Mouse (Mus musculus) embryo, embryonic 10.5 days (tissue): ENCODE measurements around the gene Hrh2.
A peak's percentile ranks its signal among the peaks of the same experiment; 100 is the strongest.

Experiments
- DNase-seq: peaks from one replicate; pipeline ENCODE4 v3.0.0-alpha.2; 2015; ENCODE audit warnings: low spot score

Gene Hrh2

GRCm38 (mm10) chr13:54215777-54216316 is 23.9 kb downstream of the Hrh2 start:
- DNase-seq: no peak

DNA sequence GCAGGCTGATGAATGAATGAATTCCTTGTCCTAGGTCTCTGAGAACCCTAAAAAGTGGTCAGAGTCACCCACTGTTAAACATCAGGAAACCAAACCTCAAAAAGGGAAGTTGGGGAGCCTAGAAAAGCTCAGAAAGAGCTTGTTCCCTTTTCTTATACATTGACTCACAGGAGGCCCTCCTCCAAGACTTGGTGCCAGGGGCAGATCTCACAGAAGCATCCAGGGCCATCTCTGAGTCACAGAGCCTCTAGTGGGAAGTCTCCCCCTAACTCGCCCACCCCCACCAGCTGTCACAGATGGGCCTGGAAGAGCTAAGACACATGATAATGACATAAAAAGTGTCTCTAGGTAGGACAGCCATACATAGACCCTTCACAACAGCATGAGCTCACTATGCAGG is 26.4 kb downstream of the Hrh2 start:
- DNase-seq: no peak

DNA sequence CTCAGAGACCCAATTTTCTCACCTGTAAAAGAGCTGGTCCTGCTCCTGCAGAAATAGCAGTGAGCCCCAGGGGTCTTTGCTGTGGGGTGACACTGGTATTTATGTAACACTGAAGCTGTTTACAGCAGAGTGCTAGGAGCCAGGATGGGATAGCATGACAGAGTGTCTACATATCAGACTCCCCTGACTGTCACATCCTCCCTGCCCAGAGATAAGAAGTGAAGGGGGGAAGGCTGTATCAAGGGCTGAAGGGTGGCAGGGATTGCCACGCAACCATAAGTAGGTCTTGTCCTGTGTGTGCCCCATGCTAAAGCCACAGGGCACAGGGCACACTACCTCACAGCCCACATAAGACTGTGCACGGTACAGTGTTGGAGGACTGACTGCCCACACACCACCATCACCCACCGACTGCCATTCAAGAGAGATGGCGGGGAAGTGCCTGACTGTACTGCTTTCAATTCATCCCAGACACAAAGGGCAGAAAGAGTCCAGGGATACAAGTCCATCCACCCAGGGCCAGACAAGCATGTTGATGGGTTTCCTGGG is 29.8 kb downstream of the Hrh2 start:
- no peak for DNase-seq

DNA sequence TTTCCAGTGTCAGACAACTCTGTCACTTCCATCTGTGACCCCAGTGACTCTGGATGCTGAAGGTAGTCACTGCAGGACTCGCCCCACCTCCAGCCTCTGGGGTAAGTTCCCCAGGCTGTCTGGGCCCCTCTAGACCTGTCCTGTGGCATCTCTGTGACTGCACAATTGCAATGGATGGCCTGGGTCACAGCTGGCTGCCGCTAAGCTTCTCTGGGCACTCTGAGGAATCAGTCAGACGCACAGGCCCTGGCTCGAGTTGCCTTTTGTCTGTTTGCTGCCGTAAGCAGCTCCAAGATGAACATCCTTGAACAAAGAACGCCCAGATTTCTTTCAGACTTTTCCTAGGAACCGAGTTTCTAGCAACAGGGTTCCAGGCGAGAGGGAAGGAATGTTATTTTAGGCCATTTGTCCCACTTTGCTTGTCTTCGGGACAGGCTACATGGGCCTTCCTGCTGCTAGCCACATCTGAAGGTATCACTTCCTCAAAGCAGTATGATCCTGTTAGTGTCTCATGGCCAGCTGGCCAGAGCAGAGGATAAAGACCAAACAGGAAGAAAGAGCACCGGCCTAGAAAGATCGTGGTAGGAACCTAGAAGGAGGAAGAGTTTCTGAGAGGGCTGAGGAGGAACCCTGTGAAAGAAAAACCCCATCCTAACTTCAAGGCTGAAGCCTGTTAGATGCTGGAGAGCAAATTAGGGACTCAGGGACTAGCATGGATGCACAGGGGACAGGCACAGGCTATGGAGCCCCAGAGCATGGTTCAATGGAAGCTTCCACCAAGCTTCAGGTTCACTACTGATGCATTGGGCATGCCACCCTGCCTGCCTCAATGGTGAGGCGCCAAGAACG is 31.2 kb downstream of the Hrh2 start:
- no peak for DNase-seq

GRCm38 (mm10) chr13:54227916-54228483 is 36.1 kb downstream of the Hrh2 start:
- peak; percentile 82 for DNase-seq

DNA sequence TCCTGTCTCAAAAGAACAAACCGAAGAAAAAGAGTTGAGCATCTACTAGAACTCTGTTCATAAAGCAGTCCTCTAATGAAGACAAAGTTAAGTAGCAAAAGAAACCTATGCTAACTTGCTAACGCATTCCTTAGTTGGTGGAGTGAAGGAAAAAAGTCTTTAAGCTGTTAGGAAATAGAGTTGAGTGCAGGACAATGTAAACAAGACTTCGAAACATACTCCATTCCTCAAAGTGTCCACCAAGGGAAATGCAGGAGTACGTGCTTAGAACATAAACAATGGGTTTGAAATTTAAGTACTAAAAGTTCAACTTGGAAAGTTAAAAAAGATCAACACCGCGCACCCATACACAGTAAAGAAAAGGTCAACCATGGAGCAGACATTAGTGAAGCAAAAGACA is 38.2 kb downstream of the Hrh2 start:
- DNase-seq: no peak

DNA sequence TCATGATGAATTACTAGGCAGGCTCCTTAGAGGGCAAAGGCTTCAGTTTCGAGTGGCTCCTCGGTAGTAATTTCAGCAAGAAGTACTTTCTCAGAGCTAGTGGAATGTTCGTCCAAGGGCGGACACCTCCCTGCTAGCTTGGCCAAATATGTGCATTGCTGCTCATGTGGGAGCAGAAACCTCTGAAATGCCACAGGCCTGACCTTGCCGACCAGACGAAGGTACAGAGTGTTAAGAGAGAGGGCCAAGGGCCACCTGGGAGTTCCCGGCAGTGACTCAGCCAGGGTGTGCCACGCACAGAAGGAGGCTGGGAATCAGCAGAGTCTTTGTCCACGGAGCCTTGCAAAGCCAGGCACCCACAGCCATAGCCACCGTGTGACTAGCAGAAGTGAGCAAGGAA is 39.9 kb downstream of the Hrh2 start:
- DNase-seq: no peak

- DNase-seq: no peak
Observed at GRCm38 (mm10) chr13:54237512-54237911, 45.6 kb downstream of the Hrh2 start.

DNA sequence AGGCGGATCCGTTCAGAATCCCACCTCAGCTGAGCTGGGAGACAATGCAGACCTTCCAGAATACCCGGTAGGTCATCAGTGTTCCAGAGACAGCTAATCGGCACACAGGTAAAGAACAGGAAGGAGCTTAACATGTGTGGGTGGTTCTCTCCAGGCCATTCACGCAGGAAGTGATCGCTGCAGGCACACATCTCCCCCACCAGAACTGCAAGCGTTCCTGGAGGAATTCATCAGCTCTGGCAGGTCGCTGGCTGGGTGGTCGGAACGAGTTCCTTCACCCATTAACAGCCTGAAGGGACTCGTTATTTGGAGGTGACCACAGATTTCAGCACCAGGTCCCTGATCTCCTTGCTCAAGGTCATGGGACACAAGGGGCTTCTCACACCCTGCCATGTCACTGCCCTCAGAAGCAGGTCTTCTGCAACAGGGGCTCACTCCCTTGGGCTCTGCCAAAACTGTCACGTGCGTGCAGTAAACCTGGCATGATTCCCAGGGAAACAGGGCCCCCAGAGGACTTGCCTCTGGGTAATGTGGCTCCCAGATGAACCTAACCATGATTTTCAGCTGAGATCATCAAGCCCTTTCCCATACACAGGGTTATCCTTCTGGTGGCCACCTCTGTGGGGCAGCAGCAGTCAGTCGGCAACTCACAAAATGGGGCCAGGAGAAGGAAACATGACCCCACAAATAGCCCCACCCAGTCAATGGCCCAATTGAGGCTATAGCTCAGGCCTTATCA is 46.8 kb downstream of the Hrh2 start:
- no peak for DNase-seq

GRCm38 (mm10) chr13:54242380-54242779 is 50.5 kb downstream of the Hrh2 start:
- DNase-seq: no peak

DNA sequence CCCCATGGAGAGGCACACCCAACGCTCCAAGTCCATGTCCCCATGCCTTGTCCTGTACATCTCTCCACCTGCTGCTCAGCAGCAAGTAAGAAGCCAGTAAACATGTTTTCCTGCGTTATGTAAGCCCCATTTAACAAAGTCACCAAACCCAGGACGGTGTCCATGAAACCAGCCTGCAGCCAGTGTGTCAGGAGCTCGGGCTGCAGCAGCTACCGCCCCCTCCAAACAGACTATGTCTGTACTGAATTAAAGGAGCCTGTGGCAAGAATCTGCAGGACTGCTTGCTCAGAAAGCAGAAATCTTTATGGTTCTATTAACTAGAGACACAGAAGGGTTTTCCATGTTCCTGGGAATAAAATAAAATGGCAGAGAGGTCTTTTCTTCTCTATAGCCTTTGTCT is 53.3 kb downstream of the Hrh2 start:
- no peak for DNase-seq

DNA sequence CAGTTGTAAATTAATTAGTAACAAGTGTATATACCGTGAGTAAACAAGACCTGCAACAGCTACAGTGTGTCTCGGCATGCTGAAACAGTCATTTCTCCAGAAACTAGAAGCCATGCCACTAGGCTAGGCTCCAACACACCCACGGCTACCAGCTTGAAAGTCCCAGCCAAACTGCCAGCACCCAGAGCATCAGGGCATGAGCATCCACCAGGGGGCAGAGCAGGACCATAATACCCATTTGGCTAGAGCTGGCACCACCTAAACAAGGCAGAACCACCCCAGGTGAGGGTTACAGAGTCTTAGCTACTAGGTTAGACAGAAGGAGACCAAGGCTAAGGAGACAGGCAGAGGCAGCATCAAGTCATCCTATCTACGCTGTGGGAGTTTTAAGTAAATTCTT is 55.6 kb downstream of the Hrh2 start:
- DNase-seq: peak; percentile 90

- DNase-seq: peak; percentile 16
Observed at GRCm38 (mm10) chr13:54248436-54248995, 56.6 kb downstream of the Hrh2 start.

DNA sequence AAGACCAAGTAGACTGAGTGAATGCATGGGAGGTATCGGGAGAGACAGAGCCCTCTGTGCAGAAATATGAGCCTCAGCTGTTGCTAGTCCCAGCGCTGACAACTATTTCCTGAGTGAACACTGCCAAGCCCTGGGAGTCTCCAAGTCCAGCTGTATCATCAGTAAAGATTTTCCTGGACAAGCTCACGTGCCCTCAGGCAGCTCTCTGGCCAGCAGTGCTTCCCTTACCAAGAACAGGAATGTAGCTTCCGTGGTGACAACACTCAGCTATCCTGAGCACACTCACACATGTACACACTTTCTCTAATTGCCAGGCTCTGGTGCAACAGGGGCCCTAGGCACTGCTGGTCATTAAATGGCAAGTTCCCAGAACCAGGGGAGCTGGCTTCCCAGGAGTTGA is 57.1 kb downstream of the Hrh2 start:
- DNase-seq: peak; percentile 41

GRCm38 (mm10) chr13:54250346-54250745 is 58.4 kb downstream of the Hrh2 start:
- DNase-seq: peak; percentile 66

DNA sequence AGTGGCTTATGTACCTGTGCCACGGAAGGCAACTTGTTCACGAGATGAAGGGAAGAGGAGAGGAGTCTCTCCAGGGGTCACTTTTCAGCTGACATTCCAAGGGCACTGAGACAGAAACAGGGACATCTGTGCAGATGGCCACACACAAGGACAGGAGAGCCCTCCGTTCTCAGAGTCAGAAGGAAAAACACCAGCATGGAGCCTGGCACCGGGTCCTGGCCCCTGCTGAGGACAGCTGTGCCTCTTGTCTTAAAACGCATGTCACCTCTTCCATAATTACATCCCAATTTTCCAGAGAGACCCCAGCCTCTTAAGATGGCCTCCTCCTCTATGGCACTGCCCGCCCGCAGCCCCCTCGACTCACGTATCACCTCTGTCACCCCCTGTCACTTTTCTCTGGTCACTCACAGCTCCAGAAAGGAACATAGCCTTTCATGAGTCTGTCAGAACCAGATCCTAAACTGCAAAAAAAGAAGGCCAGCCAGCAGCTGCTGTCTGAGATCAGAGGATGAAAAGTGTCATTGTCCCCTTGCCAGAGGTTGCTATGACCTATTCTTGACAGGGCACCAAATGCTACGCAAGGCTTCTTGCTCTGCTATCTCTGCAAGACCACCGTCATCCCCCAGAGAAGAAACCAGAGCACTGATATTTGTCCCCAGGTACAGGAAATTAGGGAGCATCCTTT is 59.8 kb downstream of the Hrh2 start:
- no peak for DNase-seq

DNA sequence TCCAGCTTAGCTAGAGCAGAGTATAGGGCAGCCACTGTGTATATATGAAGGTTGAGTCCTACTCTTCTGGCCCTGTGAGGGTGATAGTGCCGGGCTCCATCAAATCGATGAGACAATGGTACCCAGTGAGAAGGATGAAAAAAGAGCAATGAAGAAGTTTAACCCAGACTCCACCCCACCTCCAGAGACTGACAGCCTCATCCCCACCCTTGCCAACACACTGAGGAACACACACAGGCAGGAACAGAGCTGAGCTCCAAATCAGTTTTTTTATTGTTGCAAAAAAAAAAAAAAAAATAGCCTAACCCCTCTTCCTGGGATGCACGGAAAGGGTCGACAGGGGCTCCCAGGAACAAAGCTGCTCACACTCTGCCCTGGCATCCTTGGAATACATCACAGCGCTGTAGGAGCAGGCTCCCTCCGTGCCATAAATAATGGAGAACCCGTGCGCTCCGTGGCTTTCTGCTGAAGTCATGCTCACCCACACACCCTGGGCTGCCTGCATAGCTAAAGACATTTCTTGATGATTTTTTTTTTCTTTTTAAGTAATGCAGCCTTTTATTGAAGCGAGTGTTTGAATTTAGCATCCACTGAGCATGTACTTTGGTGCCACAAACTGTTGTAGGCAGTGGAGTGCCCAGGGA is 65.8 kb downstream of the Hrh2 start:
- DNase-seq: no peak

DNA sequence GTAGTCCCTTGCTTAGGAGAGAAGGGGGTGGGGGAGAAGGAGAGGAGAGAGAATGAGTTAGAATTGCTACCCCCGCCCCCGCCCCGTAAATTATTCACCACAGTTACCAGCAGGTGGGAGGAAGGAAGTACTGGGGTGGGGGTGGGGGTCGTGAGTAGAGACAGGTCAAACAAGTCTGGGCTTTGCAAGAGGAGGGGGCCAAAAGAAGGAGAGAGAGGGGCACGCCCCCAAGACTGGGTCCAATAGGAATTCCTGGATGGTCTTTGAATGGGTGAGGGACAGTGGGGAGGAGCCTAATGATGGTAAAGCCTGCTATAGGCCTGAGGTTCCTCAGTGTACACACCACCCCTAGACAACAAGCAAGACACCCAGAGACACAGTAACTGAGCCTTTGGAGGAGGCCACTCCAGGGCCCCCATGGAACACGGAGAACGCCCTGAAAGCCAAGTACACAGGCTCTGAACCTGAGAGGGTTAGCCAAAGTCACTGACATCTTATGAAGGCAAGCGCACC is 66.4 kb downstream of the Hrh2 start:
- no peak for DNase-seq

- peak; percentile 44 for DNase-seq
Observed at GRCm38 (mm10) chr13:54260318-54260717, 68.4 kb downstream of the Hrh2 start.

GRCm38 (mm10) chr13:54262741-54263510 is 71.0 kb downstream of the Hrh2 start:
- DNase-seq: no peak
